Mouse (Mus musculus) spleen, adult 2 months (tissue): ENCODE data around the gene Ifi203. TPM values are rescaled to one million over a fixed set of nuclear protein-coding genes. Genes with fewer than 3 reads are reported as not detected.
"Not testable (repeated sequence)": the region's sequence is repeated elsewhere in the genome, so short reads cannot be mapped to it uniquely, and the experiment has no call there.

Source experiments
- DNase-seq, 2 experiments: peaks; one replicate each; pipeline versions ENCODE4 v3.0.0 to v3.0.0-alpha.2; 2012 to 2021; ENCODE audit warnings: low spot score in 2 of 2, low read depth in 1 of 2
- H3K27ac ChIP-seq: fragments of 200-500 bp; 2 replicates; pipeline ENCODE4 v1.5.1; 2012; ENCODE audit warnings: low read length, inconsistent platforms; ENCODE audit not compliant: insufficient read depth
- H3K27me3 ChIP-seq: fragments of 200-500 bp; 2 replicates; pipeline ENCODE4 v1.6.1; 2012; ENCODE audit warnings: mild to moderate bottlenecking, moderate library complexity, low read length, inconsistent platforms; ENCODE audit not compliant: control insufficient read depth, insufficient read depth
- H3K36me3 ChIP-seq: fragments of 200-500 bp; 2 replicates; pipeline ENCODE4 v1.6.1; 2012; ENCODE audit warnings: mild to moderate bottlenecking, low read length, inconsistent platforms; ENCODE audit not compliant: control insufficient read depth, insufficient read depth
- H3K4me1 ChIP-seq: fragments of 200-500 bp; 2 replicates; pipeline ENCODE4 v1.6.1; 2011; ENCODE audit warnings: inconsistent platforms; ENCODE audit not compliant: control insufficient read depth, insufficient read depth, insufficient read length
- H3K4me3 ChIP-seq: fragments of 200-500 bp; 2 replicates; pipeline ENCODE4 v1.5.1; 2011; ENCODE audit warnings: mild to moderate bottlenecking, inconsistent platforms; ENCODE audit not compliant: insufficient read depth, insufficient read length; ENCODE audit errors: extremely low read depth
- CTCF ChIP-seq: fragments of 200-500 bp; IDR thresholded peaks from 2 replicates; pipeline ENCODE4 v1.5.1; 2011; ENCODE audit warnings: mild to moderate bottlenecking, inconsistent platforms; ENCODE audit not compliant: insufficient read depth, insufficient read length, insufficient replicate concordance; ENCODE audit errors: extremely low read depth
- POLR2A ChIP-seq: fragments of 200-500 bp; IDR thresholded peaks from 2 replicates; pipeline ENCODE4 v1.6.1; 2011; ENCODE audit warnings: low read depth, low read length, inconsistent platforms
- WGBS: fragments of 180-500 bp; shearing (Covaris S2); methylation state at CpG from one replicate; pipeline ENCODE4 v1.1.7; 2018; 5-methylcytosine and 5-hydroxymethylcytosine counted together
- polyA plus RNA-seq: library from polyadenylated mRNA; depleted of rRNA; stranded (reverse); fragments of >200 nt; gene quantifications from 2 replicates; pipeline ENCODE4 v1.2.3, GENCODE M21; 2012

The Ifi203 gene
- polyA plus RNA-seq, 1 experiment = 29.8 TPM

DNA sequence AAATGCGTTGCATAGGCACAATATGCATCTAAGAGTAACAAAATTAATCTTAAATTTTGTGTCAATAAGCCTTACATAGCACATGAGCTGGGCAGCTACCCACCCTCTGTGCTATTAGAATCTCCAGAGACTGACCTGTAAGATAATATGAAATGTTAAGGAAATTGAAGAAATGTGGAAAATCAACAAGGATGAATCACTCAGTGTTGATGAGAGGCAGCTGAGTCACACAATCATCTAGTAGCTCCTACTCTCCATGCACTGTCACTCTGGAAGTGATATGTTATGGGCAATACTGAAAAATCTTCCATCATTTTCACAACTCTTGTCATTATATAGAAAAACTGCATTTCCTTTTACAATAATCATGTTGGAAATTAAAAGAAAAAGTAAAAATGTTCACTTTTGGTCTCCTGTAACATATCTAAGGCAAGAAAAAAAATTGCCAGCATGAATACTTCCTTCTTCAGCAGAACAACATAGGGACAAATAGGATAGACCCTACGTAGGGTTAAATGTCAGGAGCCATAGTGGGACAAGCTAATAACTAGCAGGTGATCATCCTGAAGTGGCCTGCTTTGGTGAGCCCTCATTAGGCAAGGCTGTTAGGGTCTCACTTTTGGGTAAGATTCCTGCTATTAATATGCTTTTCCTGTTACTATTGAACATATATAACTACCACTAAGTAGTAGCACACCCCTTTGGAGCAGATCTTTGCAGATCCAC is 12.8 kb upstream of the Ifi203 start:
- H3K27me3 ChIP-seq = no peaks in the 10 kb centered on the region
- 90% methylated on average over 2 of the region's 2 CpGs for WGBS
- no peak overlapping the region for H3K4me3 ChIP-seq
- TF ChIP-seq POLR2A = no peak
- no peak for TF ChIP-seq CTCF
- no peak for DNase-seq
- no peaks in the 10 kb centered on the region for H3K4me1 ChIP-seq
- no peak overlapping the region for H3K27ac ChIP-seq
- H3K36me3 ChIP-seq = no peaks in the 10 kb centered on the region

DNA sequence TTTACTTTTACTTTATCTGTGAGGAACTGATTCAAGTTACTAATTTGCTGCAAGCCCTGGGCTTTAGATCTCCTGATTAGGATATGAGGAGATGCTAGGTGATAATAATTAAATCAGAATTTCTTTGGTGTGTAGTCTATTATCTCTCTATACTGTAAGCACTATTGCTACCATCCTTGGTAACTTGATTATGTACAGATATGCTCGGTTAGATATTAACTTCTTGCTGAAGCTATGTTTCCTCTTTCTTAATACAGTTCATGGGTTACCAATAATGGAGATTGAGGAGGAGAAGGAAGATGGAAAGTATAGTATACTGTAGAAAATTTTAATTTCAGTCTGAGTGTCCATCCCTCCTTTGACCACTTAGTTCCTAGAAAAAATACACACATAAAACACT is 11.1 kb upstream of the Ifi203 start:
- no peaks in the 10 kb centered on the region for H3K36me3 ChIP-seq
- WGBS = 71% methylated on average over 1 of the region's 1 CpGs
- H3K27ac ChIP-seq = no peak overlapping the region
- H3K4me1 ChIP-seq = peaks cover 4% of the 10 kb centered on the region; the same call in 1 of the 2 replicates
- TF ChIP-seq CTCF (no peak), POLR2A (no peak)
- no peak for DNase-seq
- H3K4me3 ChIP-seq = no peak overlapping the region
- no peaks in the 10 kb centered on the region for H3K27me3 ChIP-seq

DNA sequence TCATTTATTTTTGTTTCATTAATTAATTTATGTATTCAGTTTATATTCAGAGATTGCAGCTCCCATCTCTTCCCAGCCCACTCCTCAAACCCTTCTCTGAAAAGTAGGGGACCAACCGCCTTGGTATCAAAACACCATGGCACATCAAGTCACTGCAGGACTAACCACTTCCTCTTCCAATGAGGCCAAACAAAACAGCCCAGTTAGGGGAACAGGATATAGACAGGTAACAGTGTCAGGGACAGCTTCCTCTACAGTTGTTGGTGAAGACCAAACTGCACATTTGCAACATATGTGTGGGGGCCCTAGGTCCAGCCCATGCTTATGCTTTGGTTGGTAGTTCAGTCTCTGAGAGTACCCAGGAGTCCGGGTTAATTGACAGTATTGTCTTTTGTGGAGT is 6.6 kb upstream of the Ifi203 start:
- not testable (repeated sequence) for H3K36me3 ChIP-seq, H3K4me1 ChIP-seq, H3K4me3 ChIP-seq, H3K27ac ChIP-seq, H3K27me3 ChIP-seq
- 9% methylated on average over 2 of the region's 2 CpGs for WGBS
- peak; percentile 17 to 29 for DNase-seq

DNA sequence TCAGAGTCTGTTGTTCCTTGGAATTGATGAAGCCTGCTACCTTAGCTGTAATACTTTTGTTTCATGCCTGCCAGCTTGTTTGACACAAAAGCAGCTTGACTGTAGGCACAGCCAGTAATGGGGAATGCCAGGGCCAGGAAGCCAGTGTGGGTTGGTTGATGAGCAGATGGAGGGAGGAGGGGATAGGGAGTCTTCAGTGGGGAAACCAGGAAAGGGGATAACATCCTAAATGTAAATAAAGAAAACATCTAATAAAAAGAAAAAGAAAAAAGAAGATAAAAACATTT is 251 bp upstream of the Ifi203 start:
- H3K4me1 ChIP-seq, DNase-seq, H3K27me3 ChIP-seq, H3K36me3 ChIP-seq: not testable (repeated sequence)
- Histone ChIP-seq H3K4me3 (peak overlapping the region; percentile 3), H3K27ac (peak overlapping the region; percentile 71)

DNA sequence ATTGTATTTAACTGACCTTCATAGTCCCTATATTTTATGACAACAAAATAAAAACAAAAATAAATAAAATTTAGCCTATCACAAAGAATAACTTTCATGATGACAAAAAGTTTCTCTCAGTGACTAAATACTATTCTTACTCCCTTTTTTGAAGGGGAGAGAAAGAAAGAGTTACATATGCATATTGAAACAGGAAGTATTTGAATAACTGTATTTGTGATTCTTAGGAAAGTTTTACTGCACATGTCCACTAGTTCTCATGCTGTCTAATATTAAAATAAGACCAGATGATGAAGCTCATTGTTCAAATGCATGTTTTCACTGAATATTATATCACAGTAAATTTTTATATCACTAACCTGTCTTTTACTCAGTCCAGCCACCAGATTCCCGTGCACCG is 950 bp downstream of the Ifi203 start:
- Histone ChIP-seq H3K27ac (peak overlapping the region; percentile 83), H3K4me3 (peak overlapping the region; percentile 56)

DNA sequence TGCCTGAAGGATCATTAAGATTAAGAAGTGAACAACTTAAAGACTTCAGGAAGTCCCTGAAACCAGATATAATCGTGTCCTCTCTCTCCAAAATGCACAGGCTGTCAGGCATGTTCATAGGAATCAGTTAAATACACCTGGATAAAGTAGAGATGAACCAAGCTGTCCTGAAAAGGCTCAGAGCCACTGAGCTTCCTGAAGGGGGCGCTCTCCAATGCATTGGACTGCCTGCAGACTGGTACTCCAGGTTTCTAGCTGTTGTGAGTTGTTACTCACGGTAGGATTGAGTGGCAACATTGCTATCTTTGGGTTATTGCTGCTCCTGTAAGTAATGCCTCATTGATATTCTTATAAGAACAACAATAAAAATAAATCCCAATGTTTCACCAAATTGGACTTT is 23.2 kb downstream of the Ifi203 start:
- 81% methylated on average over 3 of the region's 3 CpGs for WGBS
- H3K4me1 ChIP-seq, DNase-seq: not testable (repeated sequence)

More for the DNA sequence above, 950 bp downstream of the Ifi203 start:
- not testable (repeated sequence) for H3K4me1 ChIP-seq, H3K36me3 ChIP-seq, DNase-seq, H3K27me3 ChIP-seq
- 0% methylated on average over 2 of the region's 2 CpGs for WGBS

DNA sequence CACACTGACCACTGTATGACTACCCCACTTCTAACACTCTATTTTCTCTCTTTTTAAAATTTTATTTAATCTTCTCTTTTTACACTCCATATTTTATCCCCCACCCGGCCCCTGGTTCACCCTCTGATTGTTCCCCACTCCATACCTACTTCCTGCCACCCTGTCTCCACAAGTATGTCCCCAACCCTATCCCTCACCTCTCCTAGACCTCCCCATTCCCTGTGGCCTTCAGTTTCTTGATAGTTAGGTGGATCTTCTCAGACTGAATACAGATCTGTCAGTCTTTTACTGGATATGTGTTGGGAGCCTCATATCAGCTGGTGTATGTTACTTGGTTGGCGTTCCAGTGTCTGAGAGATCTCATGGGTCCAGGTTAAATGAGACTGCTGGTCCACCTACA is 27.9 kb downstream of the Ifi203 start:
- DNase-seq = no peak
- H3K27ac ChIP-seq = no peak overlapping the region
- H3K4me1 ChIP-seq = no peaks in the 10 kb centered on the region
- no peaks in the 10 kb centered on the region for H3K36me3 ChIP-seq
- no peak overlapping the region for H3K4me3 ChIP-seq
- no peaks in the 10 kb centered on the region for H3K27me3 ChIP-seq
- TF ChIP-seq CTCF = no peak
- no peak for TF ChIP-seq POLR2A
- 80% methylated on average over 2 of the region's 2 CpGs for WGBS

More for the DNA sequence above, 23.2 kb downstream of the Ifi203 start:
- not testable (repeated sequence) for H3K4me3 ChIP-seq, H3K36me3 ChIP-seq, H3K27ac ChIP-seq, H3K27me3 ChIP-seq

DNA sequence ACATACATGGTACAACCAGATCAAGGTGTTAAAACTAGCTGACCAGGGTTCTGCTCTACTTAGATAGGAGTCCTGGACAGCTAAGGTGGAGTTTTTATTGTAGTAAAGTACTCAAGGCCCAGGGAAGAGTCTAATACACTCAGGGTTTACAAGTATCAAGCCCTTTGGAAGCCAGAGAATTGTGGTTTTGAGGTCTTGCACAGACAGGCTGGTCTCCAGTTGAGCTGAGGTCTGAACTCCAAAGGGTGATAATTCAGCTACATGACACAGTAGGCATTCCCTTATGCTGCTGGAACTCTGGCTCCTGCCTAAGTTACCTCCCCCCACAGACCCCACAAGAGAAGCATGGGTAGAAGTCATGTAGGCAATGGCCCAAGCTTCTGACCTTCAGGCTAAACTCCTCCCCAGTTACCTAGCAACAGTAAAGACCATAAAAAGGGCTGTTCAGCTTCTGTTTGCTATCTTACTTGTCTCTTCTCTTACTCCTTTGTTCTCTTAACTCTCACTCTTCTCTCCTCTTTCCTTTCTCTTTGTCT is 29.1 kb downstream of the Ifi203 start:
- not testable (repeated sequence) for DNase-seq, H3K27ac ChIP-seq, H3K36me3 ChIP-seq, H3K4me1 ChIP-seq, H3K27me3 ChIP-seq, H3K4me3 ChIP-seq

DNA sequence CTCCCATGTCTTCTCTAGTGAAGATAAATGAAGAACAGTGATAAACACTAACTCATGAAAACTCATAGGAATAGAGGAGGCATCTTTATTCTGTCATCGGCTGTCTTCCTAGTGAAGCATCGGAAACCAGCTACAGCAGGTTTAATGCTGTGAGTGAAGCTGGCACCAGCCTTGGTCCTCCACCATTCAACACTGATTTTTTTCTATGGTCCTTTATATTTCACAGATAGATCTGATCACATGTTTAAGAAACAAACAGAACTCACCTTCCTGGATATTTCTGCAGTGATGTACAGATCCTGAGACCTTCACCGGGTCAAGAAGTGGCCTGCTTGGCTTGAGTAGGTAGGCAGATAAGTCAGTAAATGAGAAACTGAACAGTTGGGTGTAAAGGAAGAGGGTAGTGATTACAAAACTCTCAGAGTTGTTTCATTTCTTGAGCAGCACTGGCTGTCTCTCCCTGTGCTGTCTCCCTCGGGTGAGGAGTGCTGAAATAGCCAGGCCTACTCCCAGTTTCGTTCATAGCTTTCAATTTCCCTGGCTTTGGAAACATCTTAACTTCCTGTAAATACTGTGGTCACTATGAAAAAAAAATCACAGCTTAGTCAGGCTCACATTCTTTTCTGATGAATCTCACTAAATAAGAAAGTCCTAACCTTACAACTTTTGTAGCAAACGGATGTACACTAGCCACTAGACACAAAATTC is 29.8 kb downstream of the Ifi203 start, which contains the start of gene Ifi211:
Ifi211 (minus strand) TSS at position 499 of the 708 bp plus-strand sequence.
- H3K4me1 ChIP-seq, H3K36me3 ChIP-seq, DNase-seq, H3K27ac ChIP-seq, H3K27me3 ChIP-seq, H3K4me3 ChIP-seq: not testable (repeated sequence)
- WGBS = 59% methylated on average over 6 of the region's 6 CpGs
